26 mouse cellular contexts compared by ENCODE assay signal in genomic region chr4:47534959-47535358, GRCm38 (mm10).
DNase-seq lines count a peak whose midpoint lies in the region; ATAC-seq lines count a peak whose summit lies in the region.
"Had no signal": no experiment of that assay in that cellular context is flagged by ENCODE, and none has a peak within 500 bp of the region (broad histone marks: within the 10 kb centered on the region; RNA-seq: fewer than 3 reads in every experiment).

No protein-coding gene starts in this region.

- no peaks in the 10 kb centered on the region for H3K27me3 ChIP-seq in hindbrain, embryonic 16.5 days (replicated peaks; ENCODE audit: control insufficient read depth, insufficient read depth, low read length)
- H3K27me3 ChIP-seq in hindbrain, embryonic 10.5 days (ENCODE audit: insufficient read depth, poor library complexity, severe bottlenecking) = no peaks in the 10 kb centered on the region
- H3K27me3 ChIP-seq: CH12.LX; forebrain, embryonic 13.5 days; hindbrain, embryonic 12.5 days had no signal

- H3K4me1 ChIP-seq in hindbrain, embryonic 16.5 days (ENCODE audit: control insufficient read depth, insufficient read depth, low read depth, low read length) = no peaks in the 10 kb centered on the region
- peaks cover 4% of the 10 kb centered on the region; the same call in 1 of the 2 replicates for H3K4me1 ChIP-seq in hindbrain, embryonic 10.5 days (replicated peaks)
- H3K4me1 ChIP-seq: forebrain, embryonic 13.5 days; hindbrain, embryonic 12.5 days had no signal

- no peak overlapping the region for H3K27ac ChIP-seq in hindbrain, embryonic 16.5 days (ENCODE audit: low read depth, low read length)
- no peak overlapping the region for H3K27ac ChIP-seq in hindbrain, embryonic 10.5 days
- H3K27ac ChIP-seq: forebrain, embryonic 10.5 days; forebrain, embryonic 13.5 days; hindbrain, embryonic 12.5 days; hindbrain, postnatal 0 days had no signal

- DNase-seq in heart, adult 11 months = peak; percentile 61
- no peak for DNase-seq in heart, postnatal 10 days
- DNase-seq in hindbrain, embryonic 10.5 days (ENCODE audit: low spot score) = no peak
- no peak for DNase-seq in kidney, adult 9 months
- DNase-seq: adrenal gland, postnatal 10 days; adrenal gland, postnatal 36 days; B cell, adult 2 months; cerebellum, adult 18-20 months; cerebellum, adult 9-10 months; cerebellum, postnatal 14 days; gastrocnemius, postnatal 10 days; gastrocnemius, postnatal 36 days; heart, adult 18-20 months; heart, postnatal 36 days had no signal

- no peak overlapping the region for H3K9ac ChIP-seq in hindbrain, embryonic 16.5 days (ENCODE audit: low read depth, low read length)
- H3K9ac ChIP-seq: forebrain, embryonic 13.5 days; hindbrain, embryonic 12.5 days had no signal

- ATAC-seq in hindbrain, embryonic 16.5 days = no peak
- peak; percentile 90 for ATAC-seq in megakaryocyte, adult 5-6 weeks (ENCODE audit: poor library complexity, severe bottlenecking)
- ATAC-seq: forebrain, embryonic 13.5 days; forebrain, embryonic 16.5 days; hindbrain, postnatal 0 days; inflammation-experienced regulatory T-cells, adult 6 months; intestine, embryonic 16.5 days; Patski had no signal

- H3K4me2 ChIP-seq in hindbrain, embryonic 16.5 days (ENCODE audit: low read length) = peak overlapping the region; percentile 10; the same call in 1 of the 2 replicates
- H3K4me2 ChIP-seq: forebrain, embryonic 13.5 days; hindbrain, embryonic 12.5 days had no signal

- 66% methylated on average over 11 of the region's 11 CpGs for WGBS in hindbrain, embryonic 16.5 days
- 73% methylated on average over 11 of the region's 11 CpGs for WGBS in hindbrain, embryonic 10.5 days

- H3K4me3 ChIP-seq in hindbrain, embryonic 16.5 days (ENCODE audit: low read length) = no peak overlapping the region
- H3K4me3 ChIP-seq in hindbrain, embryonic 10.5 days = no peak overlapping the region
- H3K4me3 ChIP-seq: forebrain, embryonic 10.5 days; forebrain, embryonic 13.5 days; hindbrain, embryonic 12.5 days had no signal

- intact Hi-C loops in heart, postnatal 10 days (cut with DNase I) = no loop called here

- H3K36me3 ChIP-seq in hindbrain, embryonic 16.5 days (ENCODE audit: control insufficient read depth, insufficient read depth, low read length) = no peaks in the 10 kb centered on the region
- no peaks in the 10 kb centered on the region for H3K36me3 ChIP-seq in hindbrain, embryonic 10.5 days
- H3K36me3 ChIP-seq: forebrain, embryonic 10.5 days; G1E; hindbrain, embryonic 12.5 days had no signal

- no peaks in the 10 kb centered on the region for H3K9me3 ChIP-seq in hindbrain, embryonic 16.5 days (ENCODE audit: control insufficient read depth, low read length)
- H3K9me3 ChIP-seq in hindbrain, embryonic 10.5 days = no peaks in the 10 kb centered on the region
- H3K9me3 ChIP-seq: forebrain, embryonic 10.5 days; forebrain, embryonic 13.5 days; G1E; hindbrain, embryonic 12.5 days had no signal
